Mouse (Mus musculus) left cerebral cortex, postnatal 10 days (tissue): ENCODE measurements at regions not wholly inside any gene's neighbourhood (a gene's known extent, or its start where the extent isn't known, plus 50 kb on each side); places are given as distances from the start of the nearest gene placed in this dataset.

Experiments
- DNase-seq, 2 experiments: peaks; one replicate each; pipeline ENCODE4 v3.0.0; 2021 to 2022; ENCODE audit warnings: low spot score in 2 of 2, mixed read lengths in 1 of 2; ENCODE audit errors: extremely low spot score in 1 of 2
- intact Hi-C: fragments of 180-260 bp; cut with DNase I; formaldehyde crosslinking; loops from one replicate; pipeline ENCODE4 v1.15.1; 2025

- intact Hi-C loops = no loop called here
- no peak for DNase-seq
Measured at GRCm38 (mm10) chr2:166383356-166383755, 227.9 kb upstream of the Sulf2 start.

GRCm38 (mm10) chr2:166382180-166382579 lies 226.7 kb upstream of the Sulf2 start:
- intact Hi-C loops = no loop called here

GRCm38 (mm10) chr2:166380854-166381253 lies 225.4 kb upstream of the Sulf2 start:
- no peak for DNase-seq
- intact Hi-C loops = no loop called here

More at GRCm38 (mm10) chr2:166382180-166382579, 226.7 kb upstream of the Sulf2 start:
- no peak for DNase-seq

GRCm38 (mm10) chr2:166378325-166378724 lies 222.9 kb upstream of the Sulf2 start:
- intact Hi-C loops = no loop called here
- DNase-seq = no peak

- peak in 1 of 2 experiments; percentile 56 for DNase-seq
- intact Hi-C loops = no loop called here
Measured at GRCm38 (mm10) chr2:166377329-166377728, 221.9 kb upstream of the Sulf2 start.

GRCm38 (mm10) chr2:166375639-166376038 lies 220.2 kb upstream of the Sulf2 start:
- intact Hi-C loops = no loop called here
- peak; percentile 27 to 49 for DNase-seq

GRCm38 (mm10) chr2:166370776-166371175 lies 215.3 kb upstream of the Sulf2 start:
- no peak for DNase-seq
- intact Hi-C loops = no loop called here

- intact Hi-C loops = no loop called here
- DNase-seq = no peak
Measured at GRCm38 (mm10) chr2:166361645-166362044, 206.2 kb upstream of the Sulf2 start.

GRCm38 (mm10) chr2:166360786-166361185 lies 205.3 kb upstream of the Sulf2 start:
- intact Hi-C loops = no loop called here
- DNase-seq = peak in 1 of 2 experiments; percentile 34

GRCm38 (mm10) chr2:166359995-166360394 lies 204.5 kb upstream of the Sulf2 start:
- no peak for DNase-seq
- intact Hi-C loops = no loop called here

GRCm38 (mm10) chr2:166357824-166358223 lies 202.4 kb upstream of the Sulf2 start:
- no peak for DNase-seq
- intact Hi-C loops = no loop called here

GRCm38 (mm10) chr2:166355944-166356343 lies 200.5 kb upstream of the Sulf2 start:
- DNase-seq = no peak

GRCm38 (mm10) chr2:166355446-166355845 lies 200.0 kb upstream of the Sulf2 start:
- no peak for DNase-seq
- intact Hi-C loops = no loop called here

More at GRCm38 (mm10) chr2:166355944-166356343, 200.5 kb upstream of the Sulf2 start:
- intact Hi-C loops = no loop called here

GRCm38 (mm10) chr2:166354391-166354790 lies 198.9 kb upstream of the Sulf2 start:
- intact Hi-C loops = no loop called here
- no peak for DNase-seq

- DNase-seq = no peak
- intact Hi-C loops = no loop called here
Measured at GRCm38 (mm10) chr2:166353447-166354111, 198.1 kb upstream of the Sulf2 start.

GRCm38 (mm10) chr2:166351984-166352383 lies 196.5 kb upstream of the Sulf2 start:
- intact Hi-C loops = no loop called here
- DNase-seq = no peak

- intact Hi-C loops = no loop called here
- DNase-seq = no peak
Measured at GRCm38 (mm10) chr2:166351581-166351980, 196.1 kb upstream of the Sulf2 start.

- no peak for DNase-seq
- intact Hi-C loops = no loop called here
Measured at GRCm38 (mm10) chr2:166348654-166349053, 193.2 kb upstream of the Sulf2 start.

GRCm38 (mm10) chr2:166346421-166347182 lies 191.1 kb upstream of the Sulf2 start:
- intact Hi-C loops = no loop called here
- no peak for DNase-seq
